Mouse (Mus musculus): ENCODE data around the gene Fgd5.
"Not testable (repeated sequence)": the region's sequence is repeated elsewhere in the genome, so short reads cannot be mapped to it uniquely, and the experiment has no call there.

The Fgd5 gene

GRCm38 (mm10) chr6:92065721-92066496 lies 87.2 kb downstream of the Fgd5 start:
- peak; percentile 61 for DNase-seq (ENCODE audit: low read depth, low spot score)

- peak; percentile 73 for DNase-seq (ENCODE audit: low read depth, low spot score)
These were observed 88.6 kb downstream of the Fgd5 start for GRCm38 (mm10) chr6:92067146-92067790.

GRCm38 (mm10) chr6:92071121-92071839 lies 92.6 kb downstream of the Fgd5 start:
- DNase-seq (ENCODE audit: low read depth, low spot score) = no peak

- DNase-seq (ENCODE audit: low read depth, low spot score) = no peak
These were observed 102.1 kb downstream of the Fgd5 start for GRCm38 (mm10) chr6:92080730-92081129.

GRCm38 (mm10) chr6:92082756-92083155 lies 104.1 kb downstream of the Fgd5 start:
- DNase-seq (ENCODE audit: low read depth, low spot score) = no peak

GRCm38 (mm10) chr6:92084932-92085331 lies 106.3 kb downstream of the Fgd5 start:
- DNase-seq (ENCODE audit: low read depth, low spot score) = no peak

- DNase-seq (ENCODE audit: low read depth, low spot score) = not testable (repeated sequence)
These were observed 110.5 kb downstream of the Fgd5 start for GRCm38 (mm10) chr6:92089141-92089540.

GRCm38 (mm10) chr6:92089982-92090381 lies 111.3 kb downstream of the Fgd5 start:
- no peak for DNase-seq (ENCODE audit: low read depth, low spot score)

- no peak for DNase-seq (ENCODE audit: low read depth, low spot score)
These were observed 111.8 kb downstream of the Fgd5 start for GRCm38 (mm10) chr6:92090497-92090896.

GRCm38 (mm10) chr6:92091130-92091591 lies 112.5 kb downstream of the Fgd5 start, which contains the start of gene Nr2c2:
Nr2c2 (plus strand) TSS chr6:92091390.
- DNase-seq (ENCODE audit: low read depth, low spot score) = peak; percentile 85

GRCm38 (mm10) chr6:92091767-92092489 lies 113.2 kb downstream of the Fgd5 start:
- peak; percentile 99 for DNase-seq (ENCODE audit: low read depth, low spot score)

- DNase-seq (ENCODE audit: low read depth, low spot score) = no peak
These were observed 114.1 kb downstream of the Fgd5 start for GRCm38 (mm10) chr6:92092737-92093136.

GRCm38 (mm10) chr6:92093869-92094268 lies 115.2 kb downstream of the Fgd5 start:
- DNase-seq (ENCODE audit: low read depth, low spot score) = no peak

GRCm38 (mm10) chr6:92100679-92101360 lies 122.1 kb downstream of the Fgd5 start:
- DNase-seq (ENCODE audit: low read depth, low spot score) = peak; percentile 17

GRCm38 (mm10) chr6:92124547-92124946 lies 145.9 kb downstream of the Fgd5 start:
- no peak for DNase-seq (ENCODE audit: low read depth, low spot score)
